Mouse (Mus musculus): ENCODE results near the gene Aire.
"Not testable (repeated sequence)": the region's sequence is repeated elsewhere in the genome, so short reads cannot be mapped to it uniquely, and the experiment has no call there.

Aire gene

DNA sequence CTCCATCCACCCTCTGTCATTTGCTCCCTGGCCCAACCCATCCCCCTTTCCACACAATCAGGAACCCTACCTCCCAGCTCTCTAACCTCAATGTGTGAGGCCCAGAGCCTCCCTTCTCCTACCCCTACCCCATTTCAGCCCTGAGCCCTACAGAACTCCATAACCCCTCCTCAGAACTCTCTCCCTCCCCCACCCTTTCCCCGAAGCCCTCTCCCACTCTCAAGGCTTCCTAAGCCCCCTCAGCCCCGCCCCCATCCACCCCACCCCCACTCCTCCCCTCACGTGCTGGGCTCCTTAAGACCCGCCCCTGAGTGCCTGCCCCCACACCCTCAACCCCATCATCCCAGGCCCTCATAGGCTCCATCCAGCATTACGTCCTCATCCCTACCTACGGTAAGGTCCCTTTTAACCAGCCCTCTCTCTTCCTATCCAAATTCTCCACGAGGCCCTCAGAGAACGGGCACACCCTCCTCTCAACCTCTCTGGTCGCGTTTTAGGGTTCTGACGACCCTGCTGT lies 6.2 kb upstream of the Aire start:
- DNase-seq: no peak

DNA sequence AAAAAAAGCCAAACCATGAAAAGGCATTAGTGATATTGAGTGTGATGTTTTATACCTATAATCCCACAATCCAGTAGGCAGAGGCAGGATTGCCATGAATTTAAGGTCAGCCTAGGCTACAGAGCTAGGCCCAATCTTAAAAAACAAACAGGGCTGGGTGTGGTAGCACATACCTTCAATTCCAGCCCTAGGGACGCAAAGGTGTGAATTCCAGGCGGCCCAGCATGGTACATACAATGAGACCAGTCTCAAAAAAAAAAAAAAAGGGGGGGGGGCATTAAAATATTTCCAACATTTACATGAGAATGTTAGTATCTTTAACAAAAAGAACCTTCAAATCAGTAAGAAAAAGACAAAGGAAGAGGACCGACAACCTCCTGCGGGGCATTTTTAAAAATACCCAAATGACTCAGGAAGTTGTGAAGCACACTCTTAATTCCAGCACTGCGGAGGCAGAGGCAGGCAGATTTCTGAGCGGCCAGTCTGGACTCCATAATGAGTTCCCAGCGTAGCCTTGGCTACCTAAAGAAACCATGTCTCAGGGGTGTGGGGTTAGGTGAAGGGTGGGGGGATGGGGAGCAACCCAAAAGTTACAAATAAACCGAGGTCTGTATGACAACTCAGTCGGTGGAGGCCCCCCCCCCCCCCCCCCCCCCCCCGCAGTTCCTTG lies 4.8 kb upstream of the Aire start:
- DNase-seq: no peak

DNA sequence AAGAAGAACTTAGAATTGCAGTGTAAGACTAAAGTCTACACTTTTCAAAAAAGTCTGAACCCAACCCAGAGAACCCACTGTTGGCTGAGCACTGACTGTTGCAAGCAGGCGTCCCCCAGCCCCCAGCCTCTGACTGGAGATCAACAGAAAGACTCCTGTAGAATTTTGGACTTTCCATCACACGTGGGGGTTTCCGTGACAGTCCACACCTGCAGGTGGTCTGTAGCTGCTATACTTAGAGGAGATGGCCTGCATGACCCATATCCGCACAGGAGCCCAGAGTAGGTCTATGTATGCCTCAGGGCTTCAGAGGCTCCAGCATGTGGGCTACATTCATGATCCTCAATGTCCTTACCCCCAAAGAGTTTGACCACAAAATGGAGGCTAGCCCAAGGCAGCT lies 3.0 kb upstream of the Aire start:
- DNase-seq: no peak

GRCm38 (mm10) chr10:78044531-78044930 lies 1.1 kb upstream of the Aire start:
- DNase-seq: no peak

GRCm38 (mm10) chr10:78042697-78043405 lies 559 bp downstream of the Aire start:
- peak; percentile 30 for DNase-seq

DNA sequence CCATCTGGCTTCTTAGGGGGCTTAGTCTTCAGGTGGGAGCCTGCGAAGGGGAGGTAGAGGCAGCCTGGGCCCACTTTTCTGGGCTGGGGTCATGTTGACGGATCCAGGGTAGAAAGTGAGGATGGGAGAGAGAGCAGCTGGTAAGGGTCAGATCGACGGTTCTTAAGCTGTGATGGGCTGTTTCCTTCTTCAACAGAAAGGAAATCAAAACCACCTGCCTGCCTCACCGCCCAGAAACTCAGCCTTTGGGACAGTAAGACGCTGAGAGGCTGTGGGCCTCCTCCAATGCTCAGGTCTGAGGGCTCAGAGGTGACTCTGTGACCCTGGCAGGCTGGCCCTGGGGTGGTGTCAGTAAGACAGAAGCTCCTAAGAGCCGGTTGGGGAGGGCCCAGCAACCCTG lies 1.3 kb downstream of the Aire start:
- no peak for DNase-seq

- DNase-seq: no peak
Observed at GRCm38 (mm10) chr10:78041647-78042046, 1.8 kb downstream of the Aire start, which contains the start of gene Dnmt3l. Dnmt3l (plus strand) TSS chr10:78041947.

GRCm38 (mm10) chr10:78037139-78037538 lies 6.3 kb downstream of the Aire start:
- no peak for DNase-seq

- no peak for DNase-seq
Observed at GRCm38 (mm10) chr10:78031987-78032386, 11.4 kb downstream of the Aire start.

GRCm38 (mm10) chr10:78029080-78029479 lies 14.3 kb downstream of the Aire start:
- DNase-seq: no peak

- peak; percentile 50 for DNase-seq
Observed at GRCm38 (mm10) chr10:78028129-78028528, 15.3 kb downstream of the Aire start.

DNA sequence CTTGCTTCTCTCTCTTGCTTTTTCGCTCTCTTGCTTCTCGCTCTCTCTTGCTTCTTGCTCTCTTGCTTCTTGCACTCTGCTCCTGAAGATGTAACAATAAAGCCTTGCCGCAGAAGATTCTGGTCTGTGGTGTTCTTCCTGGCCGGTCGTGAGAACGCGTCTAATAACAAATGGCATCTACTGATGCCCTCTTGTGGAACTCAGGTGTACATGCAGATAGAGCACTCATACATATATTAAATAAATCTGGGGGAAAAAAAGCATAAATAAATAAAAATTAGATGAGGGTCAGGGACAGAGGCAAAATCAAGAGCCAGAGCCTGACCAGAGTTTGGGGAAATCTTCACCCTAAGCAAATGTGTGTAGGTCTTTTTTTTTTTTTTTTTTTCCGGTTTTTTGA lies 18.0 kb downstream of the Aire start:
- DNase-seq: not testable (repeated sequence)

DNA sequence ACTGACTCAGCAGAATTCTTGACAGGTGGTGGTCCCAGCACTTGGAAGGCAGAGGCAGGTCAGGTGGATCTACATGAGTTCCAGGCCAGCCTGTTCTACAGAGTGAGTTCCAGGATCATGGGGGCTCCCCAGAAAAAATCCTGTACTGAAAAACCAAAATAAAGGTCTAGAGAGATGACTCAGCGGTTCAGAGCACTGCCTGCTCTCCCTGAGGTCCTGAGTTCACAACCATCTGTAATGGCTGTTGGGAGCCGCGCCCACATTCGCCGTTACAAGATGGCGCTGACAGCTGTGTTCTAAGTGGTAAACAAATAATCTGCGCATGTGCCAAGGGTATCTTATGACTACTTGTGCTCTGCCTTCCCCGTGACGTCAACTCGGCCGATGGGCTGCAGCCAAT lies 23.4 kb downstream of the Aire start:
- not testable (repeated sequence) for DNase-seq

DNA sequence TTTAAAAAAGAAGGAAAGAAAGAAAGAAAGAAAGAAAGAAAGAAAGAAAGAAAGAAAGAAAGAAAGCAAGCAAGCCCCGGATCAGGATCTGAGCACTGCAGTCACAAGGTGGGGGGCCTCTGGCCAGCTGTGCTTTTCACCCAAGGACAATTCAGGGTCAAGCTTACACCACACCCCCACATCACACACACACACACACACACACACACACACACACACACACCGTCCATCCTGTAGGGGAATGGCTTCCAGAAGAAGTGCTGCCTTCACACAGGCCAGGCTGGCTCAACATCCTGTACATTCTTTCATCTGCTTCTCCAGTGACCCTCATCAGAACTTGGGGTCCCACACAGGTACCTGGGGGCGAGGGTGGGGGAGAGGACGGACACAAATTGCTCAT lies 24.1 kb downstream of the Aire start:
- DNase-seq: no peak

DNA sequence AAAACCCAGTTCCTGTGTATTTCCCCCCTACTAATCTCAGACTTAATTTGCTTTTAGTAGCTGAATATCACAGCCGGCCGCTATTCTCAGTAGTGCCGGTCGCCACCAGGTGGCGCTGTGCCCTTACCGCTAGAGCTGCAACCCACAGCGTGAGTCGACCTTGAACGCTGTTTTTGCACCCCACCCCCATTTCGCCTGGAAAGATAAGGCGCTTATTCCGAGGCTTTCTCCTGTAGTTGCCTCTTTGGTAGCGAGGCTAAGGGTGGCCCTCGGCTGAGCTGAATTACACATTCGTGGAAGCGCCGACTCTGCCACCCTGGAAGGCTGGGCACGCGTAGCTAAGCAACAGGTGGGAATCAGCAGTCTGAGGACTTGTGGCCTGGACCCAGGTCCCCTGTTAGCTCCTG lies 24.6 kb downstream of the Aire start:
- peak; percentile 63 for DNase-seq

GRCm38 (mm10) chr10:78016366-78016765 lies 27.0 kb downstream of the Aire start:
- no peak for DNase-seq

- DNase-seq: no peak
Observed at GRCm38 (mm10) chr10:78015489-78015888, 27.9 kb downstream of the Aire start.

DNA sequence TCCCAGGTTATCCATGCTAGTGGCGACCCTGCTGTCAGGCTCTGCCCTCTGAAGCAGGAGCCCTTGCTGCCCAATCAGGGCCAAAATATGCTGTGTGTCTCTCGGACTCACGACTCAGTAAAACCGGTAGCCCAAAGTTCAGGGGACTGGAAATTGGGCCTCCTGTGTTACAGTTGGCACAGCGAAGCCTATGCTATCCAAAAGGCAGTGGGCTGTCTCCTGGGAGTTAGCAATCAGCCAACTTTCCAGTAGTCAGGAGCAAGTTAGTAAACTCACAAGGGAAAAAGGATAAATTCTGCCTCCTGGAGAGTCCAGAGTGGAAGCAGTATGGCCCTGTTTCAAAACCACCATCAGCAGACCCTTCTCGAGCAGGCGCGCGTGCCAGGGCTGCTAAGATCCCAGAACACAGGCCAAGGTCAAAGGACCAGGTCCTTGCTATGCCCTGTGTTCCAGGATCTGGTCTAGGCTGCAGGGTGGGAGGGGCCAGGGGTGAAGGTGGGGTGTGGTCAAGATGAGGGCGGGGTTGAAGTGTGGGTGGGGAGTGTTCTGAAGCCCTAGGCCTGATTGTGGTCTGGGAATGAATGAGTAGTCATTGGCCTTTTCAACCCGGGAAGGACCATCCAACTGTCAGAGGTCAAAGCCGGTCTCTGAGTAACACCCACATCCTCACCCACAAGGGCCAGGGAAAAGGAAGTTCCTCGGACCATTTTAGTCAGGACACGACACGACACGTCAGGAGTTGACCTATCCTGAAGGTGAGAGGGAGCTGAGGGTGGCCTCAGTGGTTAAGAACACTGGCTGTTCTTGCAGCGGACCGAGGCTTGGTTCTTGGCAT lies 30.5 kb downstream of the Aire start:
- no peak for DNase-seq

DNA sequence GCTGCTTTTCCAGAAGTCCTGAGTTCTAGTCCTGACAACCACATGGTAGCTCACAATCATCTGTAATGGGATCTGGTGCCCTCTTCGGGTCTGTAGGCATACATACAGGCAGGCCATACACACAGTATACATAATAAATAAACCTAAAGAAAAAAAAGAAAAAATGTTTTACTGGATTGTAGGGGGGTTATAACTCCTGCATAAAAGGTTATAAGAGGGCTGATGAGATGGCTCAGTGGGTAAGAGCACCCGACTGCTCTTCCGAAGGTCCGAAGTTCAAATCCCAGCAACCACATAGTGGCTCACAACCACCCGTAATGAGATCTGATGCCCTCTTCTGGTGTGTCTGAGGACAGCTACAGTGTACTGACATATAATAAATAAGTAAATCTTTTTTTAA lies 32.3 kb downstream of the Aire start:
- not testable (repeated sequence) for DNase-seq

GRCm38 (mm10) chr10:78010335-78010734 lies 33.1 kb downstream of the Aire start:
- DNase-seq: no peak

DNA sequence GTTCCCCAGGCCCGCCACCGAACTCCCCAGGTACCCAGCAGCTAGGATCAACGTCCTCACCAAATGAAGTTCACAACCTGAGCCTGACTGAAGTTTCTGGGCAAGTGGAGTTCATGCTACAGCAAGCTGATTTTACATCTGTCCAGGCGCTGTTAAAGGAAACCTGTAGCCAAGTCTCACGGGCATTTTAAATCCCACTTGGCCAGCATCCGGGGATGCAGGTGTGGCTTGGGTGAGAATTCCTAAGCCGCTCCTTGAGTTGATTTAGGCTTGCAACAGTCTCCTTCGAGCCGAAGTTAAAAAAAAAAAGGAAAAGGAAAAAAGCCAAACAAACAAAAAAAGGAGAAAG lies 33.5 kb downstream of the Aire start, which contains the start of gene Pfkl:
Gene Pfkl, minus strand, starts transcription at position 139 of the 349 bp plus-strand sequence.
- DNase-seq: no peak

GRCm38 (mm10) chr10:78009184-78009944 lies 34.0 kb downstream of the Aire start:
- peak; percentile 95 for DNase-seq

DNA sequence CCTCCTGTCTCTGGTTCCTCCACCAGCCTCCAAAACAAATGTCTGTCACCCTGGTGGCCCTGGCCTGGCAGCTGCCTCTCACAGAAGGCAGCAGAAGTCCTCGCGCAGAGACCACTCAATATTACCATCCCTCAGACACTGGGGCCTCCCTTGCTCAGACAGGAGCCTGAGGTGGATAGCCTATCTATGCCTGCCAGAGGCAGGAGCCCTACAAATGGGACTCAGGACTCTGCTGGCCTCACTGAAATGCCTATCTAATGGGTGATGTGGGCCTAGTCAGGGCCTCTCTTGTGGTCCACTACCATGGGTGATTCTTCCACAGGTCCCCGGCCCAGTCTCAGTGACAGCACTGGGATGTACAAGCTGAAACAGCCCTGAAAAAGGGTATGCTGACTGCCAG lies 35.2 kb downstream of the Aire start:
- no peak for DNase-seq

Measured in right cerebral cortex, adult 18-20 months (tissue).